Mouse (Mus musculus) E14TG2a.4 (cell line): Measurements from ENCODE around the gene Pcbp3.

Source experiments
- CTCF ChIP-seq: conservative IDR thresholded peaks from 2 replicates; pipeline ENCODE4 v1.5.1; 2014; ENCODE audit warnings: low read length
- NANOG ChIP-seq: IDR thresholded peaks from 2 replicates; pipeline ENCODE4 v1.6.1; 2014; ENCODE audit warnings: borderline replicate concordance, low read length, mixed read lengths
- POU5F1 ChIP-seq: IDR thresholded peaks from 2 replicates; pipeline ENCODE4 v1.6.1; 2014; ENCODE audit warnings: low read length, borderline replicate concordance

DNA sequence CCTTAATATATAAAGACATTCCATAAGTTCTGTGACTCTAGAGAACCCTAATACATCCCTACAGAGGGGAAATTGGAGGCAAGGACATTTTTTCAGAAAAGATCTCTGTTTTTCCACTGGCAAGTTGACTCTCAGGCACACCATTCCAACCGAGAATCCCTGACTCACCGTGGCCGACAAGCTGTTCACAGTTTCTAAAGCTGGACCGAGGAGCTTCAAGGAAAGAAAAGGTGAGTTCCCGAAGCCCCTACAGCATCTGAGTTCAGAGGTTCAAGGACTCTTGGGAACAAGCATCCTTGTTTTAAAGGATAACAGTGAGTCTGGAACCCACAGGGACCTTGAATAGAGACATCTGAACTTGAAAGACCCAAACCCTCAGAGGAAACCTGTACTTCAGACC is 26.9 kb upstream of the Pcbp3 start:
- TF ChIP-seq CTCF, result no peak
- no peak for TF ChIP-seq NANOG
- no peak for TF ChIP-seq POU5F1
